14 mouse cellular contexts compared by ENCODE assay signal in the genomic region with DNA sequence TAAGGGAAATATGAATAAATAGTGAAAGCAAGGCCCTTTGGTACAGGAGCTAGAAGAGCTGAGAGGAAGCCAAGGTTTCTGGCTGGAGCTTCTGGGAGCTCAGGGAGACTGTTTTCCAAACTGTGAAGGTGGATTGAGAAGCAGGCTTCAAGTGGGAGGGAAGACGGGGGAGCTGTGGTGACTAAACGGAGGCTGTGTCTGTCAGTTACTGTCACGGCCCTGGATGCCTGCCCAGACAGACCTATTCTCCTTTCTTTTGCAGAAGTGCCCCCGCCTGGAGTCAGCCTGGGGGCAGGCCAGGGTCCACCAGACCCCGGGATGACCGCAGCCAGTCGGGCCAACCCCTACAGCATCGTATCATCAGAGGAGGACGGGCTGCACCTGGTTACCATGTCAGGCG. TPM values are rescaled to one million over a fixed set of nuclear protein-coding genes. Genes with fewer than 3 reads are reported as not detected.
DNase-seq lines count a peak whose midpoint lies in the region; ATAC-seq and TF ChIP-seq lines count a peak whose summit lies in the region.
"Had no signal": no experiment of that assay in that cellular context is flagged by ENCODE, and none has a peak within 500 bp of the region (broad histone marks: within the 10 kb centered on the region; RNA-seq: fewer than 3 reads in every experiment).

No protein-coding gene starts in this region.

- 0 out of 2 replicates have a peak overlapping the region, but pooled peaks have one; percentile 7 for H3K27ac ChIP-seq in liver, embryonic 14.5 days
- H3K27ac ChIP-seq in liver, postnatal 0 days (ENCODE audit: low read depth), result no peak overlapping the region
- no peak overlapping the region for H3K27ac ChIP-seq in stomach, postnatal 0 days (replicated peaks)
- H3K27ac ChIP-seq in gastrocnemius, adult 2 months, result no peak overlapping the region
- H3K27ac ChIP-seq: hindbrain, embryonic 15.5 days; midbrain, embryonic 15.5 days had no signal

- no peak for ATAC-seq in liver, embryonic 14.5 days (ENCODE audit: insufficient read depth)
- no peak for ATAC-seq in liver, postnatal 0 days
- ATAC-seq in stomach, postnatal 0 days (ENCODE audit: low FRiP score, low TSS enrichment), result no peak
- ATAC-seq: midbrain, embryonic 15.5 days had no signal

- no peak overlapping the region for H3K9ac ChIP-seq in liver, embryonic 14.5 days (replicated peaks)
- no peak overlapping the region for H3K9ac ChIP-seq in liver, postnatal 0 days (replicated peaks)
- H3K9ac ChIP-seq in stomach, postnatal 0 days (ENCODE audit: low read length), result no peak overlapping the region
- H3K9ac ChIP-seq: hindbrain, embryonic 15.5 days; midbrain, embryonic 15.5 days had no signal

- H3K4me3 ChIP-seq in liver, embryonic 14.5 days (ENCODE audit: insufficient read depth in 1 of 2, low read depth in 2 of 2, low read length in 2 of 2), result no peak overlapping the region
- H3K4me3 ChIP-seq in liver, postnatal 0 days (ENCODE audit: low read depth, low read length), result no peak overlapping the region
- H3K4me3 ChIP-seq in stomach, postnatal 0 days (ENCODE audit: low read depth, low read length), result no peak overlapping the region
- no peak overlapping the region for H3K4me3 ChIP-seq in gastrocnemius, adult 2 months
- H3K4me3 ChIP-seq: hindbrain, embryonic 15.5 days; midbrain, embryonic 15.5 days had no signal

- H3K4me2 ChIP-seq in liver, embryonic 14.5 days (ENCODE audit: low read depth), result no peak overlapping the region
- H3K4me2 ChIP-seq in liver, postnatal 0 days (ENCODE audit: low read depth, low read length), result no peak overlapping the region
- H3K4me2 ChIP-seq in stomach, postnatal 0 days (replicated peaks; ENCODE audit: low read depth), result no peak overlapping the region
- H3K4me2 ChIP-seq: hindbrain, embryonic 15.5 days; midbrain, embryonic 15.5 days had no signal

- no peak for TF ChIP-seq CTCF in liver, embryonic 14.5 days (IDR thresholded peaks at IDR 0.05; ENCODE audit: low read depth)
- TF ChIP-seq CTCF in liver, postnatal 0 days (IDR thresholded peaks at IDR 0.05; ENCODE audit: low read depth), result no peak
- no peak for TF ChIP-seq CTCF in stomach, postnatal 0 days (IDR thresholded peaks at IDR 0.05; ENCODE audit: low read depth)
- TF ChIP-seq CTCF in gastrocnemius, adult 2 months (IDR thresholded peaks at IDR 0.05), result no peak

- H3K9me3 ChIP-seq in liver, embryonic 14.5 days (ENCODE audit: control insufficient read depth, low read length), result no peaks in the 10 kb centered on the region
- H3K9me3 ChIP-seq in liver, postnatal 0 days (ENCODE audit: low read length), result no peaks in the 10 kb centered on the region
- H3K9me3 ChIP-seq in stomach, postnatal 0 days (ENCODE audit: control insufficient read depth, low read length), result no peaks in the 10 kb centered on the region
- H3K9me3 ChIP-seq: hindbrain, embryonic 15.5 days; midbrain, embryonic 15.5 days had no signal

- H3K27me3 ChIP-seq in liver, embryonic 14.5 days (ENCODE audit: control insufficient read depth, insufficient read depth, low read length), result no peaks in the 10 kb centered on the region
- no peaks in the 10 kb centered on the region for H3K27me3 ChIP-seq in liver, postnatal 0 days (ENCODE audit: insufficient read depth, low read length)
- H3K27me3 ChIP-seq in stomach, postnatal 0 days (ENCODE audit: control insufficient read depth, insufficient read depth, low read length), result no peaks in the 10 kb centered on the region
- H3K27me3 ChIP-seq: hindbrain, embryonic 15.5 days; midbrain, embryonic 15.5 days had no signal

- peak; percentile 60 to 64 for DNase-seq in cerebellum, adult 18-20 months
- no peak for DNase-seq in cerebellum, adult 11 months
- no peak for DNase-seq in liver, embryonic 14.5 days (ENCODE audit: low read depth in 3 of 3, low spot score in 3 of 3)
- no peak for DNase-seq in liver, postnatal 0 days
- peak; percentile 64 for DNase-seq in left cerebral cortex, adult 11 months (ENCODE audit: low spot score)
- DNase-seq in telencephalon, adult 2 months (ENCODE audit: low read depth, low spot score), result peak; percentile 83
- no peak for DNase-seq in stomach, postnatal 0 days (ENCODE audit: low spot score)
- DNase-seq in gastrocnemius, adult 2 months, result no peak
- DNase-seq: kidney, postnatal 25 days; lung, adult 2 months had no signal

- peaks cover 21 to 30% of the 10 kb centered on the region in 2 experiments for H3K4me1 ChIP-seq in liver, embryonic 14.5 days (replicated peaks; ENCODE audit: control insufficient read depth in 2 of 2, insufficient read depth in 2 of 2, low read length in 1 of 2)
- H3K4me1 ChIP-seq in liver, postnatal 0 days (ENCODE audit: insufficient read depth), result peaks cover 7% of the 10 kb centered on the region; the same call in 1 of the 2 replicates
- no peaks in the 10 kb centered on the region for H3K4me1 ChIP-seq in stomach, postnatal 0 days (replicated peaks; ENCODE audit: control insufficient read depth, insufficient read depth)
- H3K4me1 ChIP-seq: hindbrain, embryonic 15.5 days; midbrain, embryonic 15.5 days had no signal

- no peak for TF ChIP-seq EP300 in liver, embryonic 14.5 days (IDR thresholded peaks at IDR 0.05; ENCODE audit: low read depth)
- TF ChIP-seq EP300 in liver, postnatal 0 days (IDR thresholded peaks at IDR 0.05; ENCODE audit: low read depth), result no peak
- no peak for TF ChIP-seq EP300 in stomach, postnatal 0 days (optimal IDR thresholded peaks at IDR 0.05)

- intact Hi-C loops in gastrocnemius, adult 2 months (cut with DNase I), result no loop called here

- no peaks in the 10 kb centered on the region for H3K36me3 ChIP-seq in liver, embryonic 14.5 days (replicated peaks; ENCODE audit: control insufficient read depth, insufficient read depth, low read depth)
- H3K36me3 ChIP-seq in liver, postnatal 0 days (replicated peaks; ENCODE audit: insufficient read depth, low read length), result no peaks in the 10 kb centered on the region
- H3K36me3 ChIP-seq in stomach, postnatal 0 days (ENCODE audit: control insufficient read depth, insufficient read depth, low read length), result no peaks in the 10 kb centered on the region
- H3K36me3 ChIP-seq: midbrain, embryonic 15.5 days had no signal

- WGBS in liver, embryonic 14.5 days (ENCODE audit: insufficient replicate concordance), result 82% methylated on average over 10 of the region's 10 CpGs
- 79% methylated on average over 10 of the region's 10 CpGs for WGBS in liver, postnatal 0 days (ENCODE audit: insufficient replicate concordance)
- 79% methylated on average over 10 of the region's 10 CpGs for WGBS in stomach, postnatal 0 days

RNA-seq across cellular contexts. Expression of gene Kcnj12, which starts 46.5 kb away (rescaled TPM):
- polyA plus RNA-seq in liver, embryonic 14.5 days (2012; rRNA removed), result 0.06 and 0.10 TPM in 2 replicates
- not detected in 2 replicates for polyA plus RNA-seq in liver, embryonic 14.5 days (2014; fragmentation: Nextera tagmentation; extraction: Ambion mirVana)
- 0.18 TPM in 1 of 2 replicates, not detected in the other for polyA plus RNA-seq in liver, postnatal 0 days (2015; fragmentation: Nextera tagmentation; extraction: Ambion mirVana)
- polyA plus RNA-seq in stomach, postnatal 0 days (2015; fragmentation: Nextera tagmentation; extraction: Ambion mirVana), result 0.59 and 0.77 TPM in 2 replicates
- total RNA-seq in gastrocnemius, adult 2 months (2021), result 10 to 100 TPM; 50.4 to 65.8 TPM
- total RNA-seq: common myeloid progenitor, adult 5-6 weeks had no signal

RNA-seq across cellular contexts. Expression of gene Tnfrsf13b, which starts 57.7 kb away (rescaled TPM):
- polyA plus RNA-seq in liver, embryonic 14.5 days (2012; rRNA removed), result 2.7 and 3.9 TPM in 2 replicates
- polyA plus RNA-seq in liver, embryonic 14.5 days (2014; fragmentation: Nextera tagmentation; extraction: Ambion mirVana), result 3.0 and 3.7 TPM in 2 replicates
- 8.1 and 9.4 TPM in 2 replicates for polyA plus RNA-seq in liver, postnatal 0 days (2015; fragmentation: Nextera tagmentation; extraction: Ambion mirVana)
- polyA plus RNA-seq in stomach, postnatal 0 days (2015; fragmentation: Nextera tagmentation; extraction: Ambion mirVana), result 1.9 and 2.6 TPM in 2 replicates
- under 1 TPM; 0.13 to 0.22 TPM for total RNA-seq in gastrocnemius, adult 2 months (2021)
- polyA plus RNA-seq: C2C12 had no signal

Comparison
In these comparisons a context has a peak if more than half of its experiments do, and no peak if none do; other contexts are left out.
1. DNase-seq: peak in cerebellum, adult 18-20 months (2 of 2), left cerebral cortex, adult 11 months (single experiment) and telencephalon, adult 2 months (single experiment); none in cerebellum, adult 11 months (single experiment), liver, embryonic 14.5 days (0 of 3), liver, postnatal 0 days (single experiment), stomach, postnatal 0 days (single experiment) and gastrocnemius, adult 2 months (single experiment).